Mouse (Mus musculus) midbrain, embryonic 16.5 days (tissue): ENCODE data around the gene Gzmk. TPM values are rescaled to one million over a fixed set of nuclear protein-coding genes. Genes with fewer than 3 reads are reported as not detected.
"Not testable (repeated sequence)": the region's sequence is repeated elsewhere in the genome, so short reads cannot be mapped to it uniquely, and the experiment has no call there.

ENCODE experiments used
- ATAC-seq: fragments of 200-750 bp; cut with Nextera tagmentation; 2 replicates; pipeline ENCODE4 v1.8.0; 2017; ENCODE audit warnings: moderate TSS enrichment
- H3K27ac ChIP-seq: fragments of 300-500 bp; sonication (generic); 2 replicates; pipeline ENCODE4 v1.5.1; 2014; ENCODE audit warnings: mild to moderate bottlenecking, low read length, mixed read lengths
- H3K27me3 ChIP-seq: fragments of 300-500 bp; sonication (generic); 2 replicates; pipeline ENCODE4 v1.6.1; 2014; ENCODE audit warnings: low read depth, low read length, mixed read lengths; ENCODE audit not compliant: control insufficient read depth, insufficient read depth
- H3K36me3 ChIP-seq: fragments of 300-500 bp; sonication (generic); 2 replicates; pipeline ENCODE4 v1.6.1; 2014; ENCODE audit warnings: mild to moderate bottlenecking, low read length, moderate library complexity, mixed read lengths; ENCODE audit not compliant: control insufficient read depth, insufficient read depth
- H3K4me1 ChIP-seq: fragments of 300-500 bp; sonication (generic); 2 replicates; pipeline ENCODE4 v1.6.1; 2014; ENCODE audit warnings: mild to moderate bottlenecking, low read length, mixed read lengths; ENCODE audit not compliant: control insufficient read depth, insufficient read depth
- H3K4me2 ChIP-seq: fragments of 300-500 bp; sonication (generic); 2 replicates; pipeline ENCODE4 v1.6.1; 2014; ENCODE audit warnings: mild to moderate bottlenecking, low read length, mixed read lengths
- H3K4me3 ChIP-seq: fragments of 300-500 bp; sonication (generic); 2 replicates; pipeline ENCODE4 v1.5.1; 2014; ENCODE audit warnings: low read depth, mild to moderate bottlenecking, low read length, moderate library complexity, mixed read lengths
- H3K9ac ChIP-seq: fragments of 300-500 bp; sonication (generic); 2 replicates; pipeline ENCODE4 v1.6.1; 2014; ENCODE audit warnings: low read depth, low read length, mixed read lengths
- H3K9me3 ChIP-seq: fragments of 300-500 bp; sonication (generic); replicated peaks from 2 replicates; pipeline ENCODE4 v1.6.1; 2014; ENCODE audit warnings: mild to moderate bottlenecking, low read length, mixed read lengths; ENCODE audit not compliant: control insufficient read depth, poor library complexity, severe bottlenecking
- WGBS: fragments of 180-500 bp; shearing (Covaris S2); extraction: QIAGEN DNeasy Blood & Tissue Kit; methylation state at CpG from one replicate; pipeline ENCODE4 v1.1.7; 2014; 5-methylcytosine and 5-hydroxymethylcytosine counted together
- polyA plus RNA-seq: library from polyadenylated mRNA; unstranded; fragments of >200 nt; fragmentation: Nextera tagmentation; extraction: Ambion mirVana; gene quantifications from 2 replicates; pipeline ENCODE4 v1.2.1, GENCODE M21; 2015

Gene Gzmk
- polyA plus RNA-seq, 1 experiment from 2014 or later, result 0.14 TPM

- H3K9ac ChIP-seq, result no peak overlapping the region
- no peaks in the 10 kb centered on the region for H3K9me3 ChIP-seq
- H3K4me2 ChIP-seq, result no peak overlapping the region
- H3K4me1 ChIP-seq, result no peaks in the 10 kb centered on the region
- no peak overlapping the region for H3K27ac ChIP-seq
- no peak overlapping the region for H3K4me3 ChIP-seq
- 97% methylated on average over 2 of the region's 2 CpGs for WGBS
- ATAC-seq, result no peak
- H3K27me3 ChIP-seq, result no peaks in the 10 kb centered on the region
- no peaks in the 10 kb centered on the region for H3K36me3 ChIP-seq
Measured at GRCm38 (mm10) chr13:113256766-113257165, 31.1 kb upstream of the Gzmk start.

- H3K9ac ChIP-seq, H3K36me3 ChIP-seq, H3K4me2 ChIP-seq, H3K27ac ChIP-seq, H3K27me3 ChIP-seq, ATAC-seq, H3K9me3 ChIP-seq, H3K4me3 ChIP-seq, H3K4me1 ChIP-seq: not testable (repeated sequence)
- WGBS, result 92% methylated on average over 7 of the region's 7 CpGs
Measured at GRCm38 (mm10) chr13:113252580-113252979, 26.9 kb upstream of the Gzmk start.

- no peak for ATAC-seq
- Histone ChIP-seq H3K4me3 (no peak overlapping the region), H3K9me3 (no peaks in the 10 kb centered on the region), H3K27ac (no peak overlapping the region), H3K36me3 (no peaks in the 10 kb centered on the region), H3K4me1 (no peaks in the 10 kb centered on the region), H3K4me2 (no peak overlapping the region), H3K9ac (no peak overlapping the region), H3K27me3 (no peaks in the 10 kb centered on the region)
- 74% methylated on average over 8 of the region's 8 CpGs for WGBS
Measured at GRCm38 (mm10) chr13:113245025-113245424, 19.3 kb upstream of the Gzmk start.

- H3K27ac ChIP-seq, result no peak overlapping the region
- WGBS, result 58% methylated on average over 6 of the region's 6 CpGs
- ATAC-seq, result no peak
- no peaks in the 10 kb centered on the region for H3K4me1 ChIP-seq
- H3K9ac ChIP-seq, result no peak overlapping the region
- no peaks in the 10 kb centered on the region for H3K9me3 ChIP-seq
- H3K4me2 ChIP-seq, result no peak overlapping the region
- no peaks in the 10 kb centered on the region for H3K36me3 ChIP-seq
- no peak overlapping the region for H3K4me3 ChIP-seq
- H3K27me3 ChIP-seq, result no peaks in the 10 kb centered on the region
Measured at GRCm38 (mm10) chr13:113242129-113242528, 16.4 kb upstream of the Gzmk start.

DNA sequence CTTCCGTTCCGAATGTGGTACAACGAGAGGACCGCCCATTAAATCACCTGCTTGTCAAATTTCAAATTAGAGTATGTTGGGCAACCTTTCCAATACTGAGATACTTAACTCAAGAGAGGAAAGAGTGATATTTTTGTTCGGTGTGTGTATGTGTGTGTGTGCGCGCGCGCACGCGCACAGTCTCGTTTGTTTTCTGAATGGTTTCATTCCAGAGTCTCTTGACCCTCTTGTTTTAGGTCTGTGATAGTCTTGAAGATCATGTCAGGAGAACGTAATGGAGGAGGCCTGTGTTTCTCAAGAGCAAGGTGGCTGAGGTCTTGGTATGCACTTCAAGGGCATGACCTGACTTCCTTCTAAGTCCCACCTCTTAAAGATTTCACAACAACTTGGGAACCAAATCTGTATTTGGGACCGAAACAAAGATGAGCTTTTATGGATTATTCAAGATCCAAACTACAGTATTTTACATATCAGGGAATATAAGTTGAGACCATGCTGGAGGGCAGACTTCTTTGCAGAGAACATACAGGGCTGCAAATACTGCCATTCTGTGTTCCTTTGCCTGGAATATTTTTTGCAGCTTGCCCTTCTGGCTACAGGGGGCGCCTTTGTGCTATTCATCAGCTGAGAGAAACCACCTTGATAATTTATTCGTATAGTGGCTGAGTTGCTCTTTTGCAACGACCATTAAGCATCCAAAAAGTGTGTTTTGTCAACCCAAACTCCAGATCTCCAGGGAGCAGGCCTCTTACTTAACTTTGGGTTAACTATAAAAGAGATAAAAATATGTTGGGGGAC, 2.2 kb upstream of the Gzmk start:
- Histone ChIP-seq H3K4me1 (peaks cover 11% of the 10 kb centered on the region; the same call in 1 of the 2 replicates), H3K9ac (no peak overlapping the region), H3K4me3 (no peak overlapping the region), H3K27me3 (no peaks in the 10 kb centered on the region), H3K36me3 (no peaks in the 10 kb centered on the region), H3K4me2 (no peak overlapping the region), H3K9me3 (no peaks in the 10 kb centered on the region), H3K27ac (no peak overlapping the region)
- WGBS, result 88% methylated on average over 17 of the region's 17 CpGs
- no peak for ATAC-seq

DNA sequence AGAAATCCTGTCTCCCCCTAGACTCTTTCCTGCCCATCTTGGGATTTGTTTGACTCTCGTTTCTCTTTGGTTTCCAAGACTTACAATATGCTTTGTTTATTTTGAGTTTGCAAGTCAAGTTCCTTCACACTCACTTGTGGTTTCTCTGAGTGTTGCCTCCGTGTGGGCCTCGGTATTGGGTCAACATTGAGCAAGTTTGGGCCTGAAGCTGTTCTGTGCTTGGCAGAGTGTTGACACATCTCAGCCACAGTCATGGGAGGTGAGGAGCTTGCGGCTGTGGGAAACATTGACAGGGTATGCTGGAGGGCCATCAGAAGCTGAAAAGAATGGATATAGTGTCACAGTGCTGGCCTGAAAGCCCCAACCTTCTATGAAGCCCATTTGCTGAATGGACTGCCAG, 1.4 kb upstream of the Gzmk start:
- ATAC-seq, result no peak
- no peaks in the 10 kb centered on the region for H3K27me3 ChIP-seq
- H3K4me2 ChIP-seq, result no peak overlapping the region
- WGBS, result 84% methylated on average over 4 of the region's 4 CpGs
- no peak overlapping the region for H3K9ac ChIP-seq
- H3K9me3 ChIP-seq, result no peaks in the 10 kb centered on the region
- no peak overlapping the region for H3K27ac ChIP-seq
- no peak overlapping the region for H3K4me3 ChIP-seq
- no peaks in the 10 kb centered on the region for H3K36me3 ChIP-seq
- H3K4me1 ChIP-seq, result peaks cover 11% of the 10 kb centered on the region; the same call in 1 of the 2 replicates

GRCm38 (mm10) chr13:113224105-113224504, 1.6 kb downstream of the Gzmk start:
- H3K36me3 ChIP-seq, result no peaks in the 10 kb centered on the region
- ATAC-seq, result no peak
- H3K9ac ChIP-seq, result no peak overlapping the region
- H3K9me3 ChIP-seq, result no peaks in the 10 kb centered on the region
- no peak overlapping the region for H3K4me3 ChIP-seq
- H3K4me1 ChIP-seq, result peaks cover 11% of the 10 kb centered on the region; the same call in 1 of the 2 replicates
- WGBS, result 13% methylated on average over 2 of the region's 2 CpGs
- no peak overlapping the region; the same call in 1 of the 2 replicates for H3K4me2 ChIP-seq
- 0 out of 2 replicates have a peak overlapping the region, but pooled peaks have one; percentile 15 for H3K27ac ChIP-seq
- no peaks in the 10 kb centered on the region for H3K27me3 ChIP-seq

GRCm38 (mm10) chr13:113221851-113222250, 3.9 kb downstream of the Gzmk start:
- peaks cover 11% of the 10 kb centered on the region; the same call in 1 of the 2 replicates for H3K4me1 ChIP-seq
- no peak overlapping the region for H3K4me3 ChIP-seq
- H3K9ac ChIP-seq, result no peak overlapping the region
- no peak overlapping the region for H3K27ac ChIP-seq
- H3K36me3 ChIP-seq, result no peaks in the 10 kb centered on the region
- ATAC-seq, result no peak
- H3K9me3 ChIP-seq, result no peaks in the 10 kb centered on the region
- no peak overlapping the region for H3K4me2 ChIP-seq
- WGBS, result 62% methylated on average over 6 of the region's 6 CpGs
- no peaks in the 10 kb centered on the region for H3K27me3 ChIP-seq

DNA sequence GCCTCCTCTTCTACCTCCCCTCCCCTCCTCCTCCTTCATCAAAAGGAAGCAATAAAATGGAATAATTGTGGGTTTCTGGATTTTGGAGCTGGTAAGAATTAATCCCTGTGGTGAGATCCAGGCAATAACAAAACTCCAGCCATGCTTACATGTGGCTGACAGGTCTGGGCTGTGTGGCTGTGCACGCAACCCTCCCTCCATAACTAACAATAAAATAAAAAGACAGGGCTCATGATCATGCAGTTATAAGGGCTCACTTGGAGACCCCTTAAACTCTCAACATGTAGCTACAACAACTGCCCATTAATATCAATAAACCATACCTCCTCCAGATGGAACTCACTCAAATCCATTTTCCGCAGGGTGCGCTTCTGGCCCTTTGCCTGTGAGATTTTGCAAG, 11.8 kb downstream of the Gzmk start:
- Histone ChIP-seq H3K9me3 (no peaks in the 10 kb centered on the region), H3K4me1 (no peaks in the 10 kb centered on the region), H3K27ac (no peak overlapping the region), H3K9ac (no peak overlapping the region), H3K27me3 (no peaks in the 10 kb centered on the region), H3K36me3 (no peaks in the 10 kb centered on the region), H3K4me3 (no peak overlapping the region), H3K4me2 (no peak overlapping the region)
- WGBS, result 99% methylated on average over 3 of the region's 3 CpGs
- ATAC-seq, result no peak
